7 mouse cellular contexts compared by ENCODE assay signal in genomic region chr19:46507181-46507581, GRCm38 (mm10). TPM values are rescaled to one million over a fixed set of nuclear protein-coding genes. Genes with fewer than 3 reads are reported as not detected.
A peak's percentile ranks its signal among the peaks of the same experiment; 100 is the strongest.
DNase-seq lines count a peak whose midpoint lies in the region; ATAC-seq lines count a peak whose summit lies in the region.

No protein-coding gene starts in this region.

- H3K27me3 ChIP-seq in embryonic facial prominence, embryonic 15.5 days, result no peaks in the 10 kb centered on the region
- no peaks in the 10 kb centered on the region for H3K27me3 ChIP-seq in intestine, embryonic 15.5 days (replicated peaks)
- no peaks in the 10 kb centered on the region for H3K27me3 ChIP-seq in neural tube, embryonic 15.5 days (replicated peaks)

- H3K4me2 ChIP-seq in embryonic facial prominence, embryonic 15.5 days (replicated peaks), result no peak overlapping the region
- peak overlapping the region; percentile 87; the same call in 1 of the 2 replicates for H3K4me2 ChIP-seq in intestine, embryonic 15.5 days (replicated peaks)
- peak overlapping the region; percentile 96 for H3K4me2 ChIP-seq in neural tube, embryonic 15.5 days

- intact Hi-C loops in left cerebral cortex, postnatal 4 days (cut with DNase I), result no loop called here
- intact Hi-C loops in left cerebral cortex, postnatal 10 days (cut with DNase I), result no loop called here

- peaks cover 72% of the 10 kb centered on the region for H3K4me1 ChIP-seq in embryonic facial prominence, embryonic 15.5 days
- H3K4me1 ChIP-seq in intestine, embryonic 15.5 days (replicated peaks), result peaks cover 61% of the 10 kb centered on the region
- peaks cover 81% of the 10 kb centered on the region for H3K4me1 ChIP-seq in neural tube, embryonic 15.5 days

- H3K27ac ChIP-seq in embryonic facial prominence, embryonic 15.5 days (replicated peaks), result peak overlapping the region; percentile 12; the same call in 1 of the 2 replicates
- H3K27ac ChIP-seq in intestine, embryonic 15.5 days, result 0 out of 2 replicates have a peak overlapping the region, but pooled peaks have one; percentile 1
- peak overlapping the region; percentile 77 for H3K27ac ChIP-seq in neural tube, embryonic 15.5 days (replicated peaks)

- WGBS in embryonic facial prominence, embryonic 15.5 days, result 51% methylated on average over 8 of the region's 8 CpGs
- WGBS in intestine, embryonic 15.5 days, result 75% methylated on average over 8 of the region's 8 CpGs
- WGBS in neural tube, embryonic 15.5 days, result 26% methylated on average over 8 of the region's 8 CpGs

- H3K9ac ChIP-seq in embryonic facial prominence, embryonic 15.5 days, result no peak overlapping the region
- peak overlapping the region; percentile 26 for H3K9ac ChIP-seq in intestine, embryonic 15.5 days
- peak overlapping the region; percentile 53 for H3K9ac ChIP-seq in neural tube, embryonic 15.5 days (replicated peaks)

- H3K9me3 ChIP-seq in embryonic facial prominence, embryonic 15.5 days (replicated peaks), result no peaks in the 10 kb centered on the region
- H3K9me3 ChIP-seq in intestine, embryonic 15.5 days, result no peaks in the 10 kb centered on the region
- no peaks in the 10 kb centered on the region for H3K9me3 ChIP-seq in neural tube, embryonic 15.5 days (replicated peaks)

- no peak for ATAC-seq in embryonic facial prominence, embryonic 15.5 days (ENCODE audit: insufficient number of reproducible peaks, low FRiP score, low TSS enrichment, low read depth)
- no peak for ATAC-seq in intestine, embryonic 15.5 days
- ATAC-seq in neural tube, embryonic 15.5 days (ENCODE audit: low FRiP score), result no peak

- H3K4me3 ChIP-seq in embryonic facial prominence, embryonic 15.5 days (replicated peaks), result no peak overlapping the region
- no peak overlapping the region for H3K4me3 ChIP-seq in intestine, embryonic 15.5 days (replicated peaks)
- peak overlapping the region; percentile 80 for H3K4me3 ChIP-seq in neural tube, embryonic 15.5 days (replicated peaks)

- peaks cover 21% of the 10 kb centered on the region for H3K36me3 ChIP-seq in embryonic facial prominence, embryonic 15.5 days
- no peaks in the 10 kb centered on the region for H3K36me3 ChIP-seq in intestine, embryonic 15.5 days
- peaks cover 22% of the 10 kb centered on the region for H3K36me3 ChIP-seq in neural tube, embryonic 15.5 days

- DNase-seq in left cerebral cortex, postnatal 4 days, result peak; percentile 59
- no peak for DNase-seq in left cerebral cortex, postnatal 10 days (ENCODE audit: extremely low spot score in 1 of 2, low spot score in 2 of 2)
- DNase-seq in cerebellum, adult 11 months, result no peak
- DNase-seq in urinary bladder, postnatal 14 days (ENCODE audit: low spot score), result no peak

RNA-seq across cellular contexts. Expression of gene Trim8, which starts 5.7 kb away (rescaled TPM):
- 100 to 1,000 TPM; 113 to 119 TPM for total RNA-seq in left cerebral cortex, postnatal 4 days (2021)
- total RNA-seq in left cerebral cortex, postnatal 10 days (2021), result 100 to 1,000 TPM; 101 to 108 TPM
- polyA plus RNA-seq in embryonic facial prominence, embryonic 15.5 days (2015; fragmentation: Nextera tagmentation; extraction: Ambion mirVana), result 20.7 and 21.7 TPM in 2 replicates
- 16.4 and 17.3 TPM in 2 replicates for polyA plus RNA-seq in intestine, embryonic 15.5 days (2015; fragmentation: Nextera tagmentation; extraction: Ambion mirVana)
- polyA plus RNA-seq in neural tube, embryonic 15.5 days (2015; fragmentation: Nextera tagmentation; extraction: Ambion mirVana), result 23.5 and 25.5 TPM in 2 replicates

Comparison
In these comparisons a context has a peak if more than half of its experiments do, and no peak if none do; other contexts are left out.
1. H3K27ac ChIP-seq: peak in every context shown above with its lines; median percentile 77 in neural tube, embryonic 15.5 days; 12 in embryonic facial prominence, embryonic 15.5 days; 1 in intestine, embryonic 15.5 days.